ENCODE assay signal across 12 mouse cellular contexts in genomic region chr9:47218101-47218500, GRCm38 (mm10).
"Had no signal": no experiment of that assay in that cellular context is flagged by ENCODE, and none has a peak within 500 bp of the region (broad histone marks: within the 10 kb centered on the region; RNA-seq: fewer than 3 reads in every experiment).

No protein-coding gene starts in this region.

- DNase-seq: gastrocnemius, postnatal 14 days; gastrocnemius, postnatal 36 days; heart, adult 2 months; heart, postnatal 14 days; heart, postnatal 36 days; kidney, adult 11 months; kidney, adult 2 months; kidney, postnatal 14 days; kidney, postnatal 36 days; layer of hippocampus, adult 9-11 months; layer of hippocampus, postnatal 36 days; lung, adult 18-20 months had no signal
